Mouse (Mus musculus) monocyte, adult 5-6 weeks (primary cell): ENCODE measurements around the gene 4931406P16Rik. TPM values are rescaled to one million over a fixed set of nuclear protein-coding genes. Genes with fewer than 3 reads are reported as not detected.
A peak's percentile ranks its signal among the peaks of the same experiment; 100 is the strongest.
"Not testable (repeated sequence)": the region's sequence is repeated elsewhere in the genome, so short reads cannot be mapped to it uniquely, and the experiment has no call there.

ENCODE experiments used
- ATAC-seq: fragments of 153-309, 156-312 bp; replicated peaks from 2 replicates; pipeline ENCODE4 v1.8.0; 2017; ENCODE audit warnings: mild to moderate bottlenecking; ENCODE audit not compliant: low TSS enrichment, insufficient number of reproducible peaks, severe bottlenecking, poor library complexity, low FRiP score
- total RNA-seq: library from RNA; stranded (forward); fragments of 200-1000, 200-491, 200-594 nt; gene quantifications from 3 replicates; pipeline ENCODE4 v1.2.3, GENCODE M21; 2017

4931406P16Rik gene
- total RNA-seq, 1 experiment from 2014 or later: 28.1 TPM

- ATAC-seq: no peak
These were observed 87.3 kb downstream of the 4931406P16Rik start for GRCm38 (mm10) chr7:34226086-34226485.

GRCm38 (mm10) chr7:34224308-34224707 lies 89.0 kb downstream of the 4931406P16Rik start:
- no peak for ATAC-seq

GRCm38 (mm10) chr7:34222340-34222739 lies 91.0 kb downstream of the 4931406P16Rik start:
- ATAC-seq: no peak

GRCm38 (mm10) chr7:34221594-34222250 lies 91.6 kb downstream of the 4931406P16Rik start:
- no peak for ATAC-seq

GRCm38 (mm10) chr7:34218496-34218895 lies 94.9 kb downstream of the 4931406P16Rik start:
- no peak for ATAC-seq

GRCm38 (mm10) chr7:34216474-34216873 lies 96.9 kb downstream of the 4931406P16Rik start:
- no peak for ATAC-seq

GRCm38 (mm10) chr7:34215481-34215880 lies 97.9 kb downstream of the 4931406P16Rik start:
- ATAC-seq: no peak

- peak; percentile 49 for ATAC-seq
These were observed 98.7 kb downstream of the 4931406P16Rik start for GRCm38 (mm10) chr7:34214644-34215043.

- no peak for ATAC-seq
These were observed 100.1 kb downstream of the 4931406P16Rik start for GRCm38 (mm10) chr7:34213281-34213680.

- no peak for ATAC-seq
These were observed 105.2 kb downstream of the 4931406P16Rik start for GRCm38 (mm10) chr7:34208027-34208745.

- no peak for ATAC-seq
These were observed 107.0 kb downstream of the 4931406P16Rik start for GRCm38 (mm10) chr7:34206331-34206730.

- ATAC-seq: not testable (repeated sequence)
These were observed 111.2 kb downstream of the 4931406P16Rik start for GRCm38 (mm10) chr7:34202147-34202546.

GRCm38 (mm10) chr7:34200829-34201228 lies 112.5 kb downstream of the 4931406P16Rik start:
- ATAC-seq: no peak

GRCm38 (mm10) chr7:34198346-34198745 lies 115.0 kb downstream of the 4931406P16Rik start:
- ATAC-seq: peak; percentile 62

GRCm38 (mm10) chr7:34196132-34197128 lies 116.9 kb downstream of the 4931406P16Rik start, which contains the start of gene Pdcd2l:
Gene Pdcd2l, minus strand, starts transcription at chr7:34196661.
- peak; percentile 82 for ATAC-seq

- ATAC-seq: no peak
These were observed 117.7 kb downstream of the 4931406P16Rik start for GRCm38 (mm10) chr7:34195632-34196031.

- ATAC-seq: peak; percentile 83
These were observed 120.5 kb downstream of the 4931406P16Rik start for GRCm38 (mm10) chr7:34192825-34193224.

- ATAC-seq: peak; percentile 75
These were observed 123.9 kb downstream of the 4931406P16Rik start for GRCm38 (mm10) chr7:34189376-34189989.
